Mouse (Mus musculus): ENCODE results near the gene 4931409K22Rik.
A peak's percentile ranks its signal among the peaks of the same experiment; 100 is the strongest.

4931409K22Rik gene

GRCm38 (mm10) chr5:24540387-24541143, 16.0 kb downstream of the 4931409K22Rik start, which contains the start of gene Asb10:
Gene Asb10, minus strand, starts transcription at chr5:24540978.
- DNase-seq (ENCODE audit: low read depth, low spot score): no peak

- no peak for DNase-seq (ENCODE audit: low read depth, low spot score)
Measured at GRCm38 (mm10) chr5:24539571-24540296, 16.9 kb downstream of the 4931409K22Rik start.

- DNase-seq (ENCODE audit: low read depth, low spot score): no peak
Measured at GRCm38 (mm10) chr5:24537618-24538017, 19.0 kb downstream of the 4931409K22Rik start.

- DNase-seq (ENCODE audit: low read depth, low spot score): no peak
Measured at GRCm38 (mm10) chr5:24536511-24536910, 20.1 kb downstream of the 4931409K22Rik start.

GRCm38 (mm10) chr5:24535731-24536130, 20.9 kb downstream of the 4931409K22Rik start:
- no peak for DNase-seq (ENCODE audit: low read depth, low spot score)

- peak; percentile 52 for DNase-seq (ENCODE audit: low read depth, low spot score)
Measured at GRCm38 (mm10) chr5:24534292-24534691, 22.3 kb downstream of the 4931409K22Rik start.

- peak; percentile 76 for DNase-seq (ENCODE audit: low read depth, low spot score)
Measured at GRCm38 (mm10) chr5:24533391-24533790, 23.2 kb downstream of the 4931409K22Rik start.

GRCm38 (mm10) chr5:24530042-24530689, 26.4 kb downstream of the 4931409K22Rik start:
- peak; percentile 93 for DNase-seq (ENCODE audit: low read depth, low spot score)

GRCm38 (mm10) chr5:24527780-24528179, 28.8 kb downstream of the 4931409K22Rik start:
- DNase-seq (ENCODE audit: low read depth, low spot score): no peak

GRCm38 (mm10) chr5:24526889-24527230, 29.7 kb downstream of the 4931409K22Rik start, which contains the start of gene Gbx1:
Gene Gbx1, minus strand, starts transcription at chr5:24527202.
- peak; percentile 44 for DNase-seq (ENCODE audit: low read depth, low spot score)

- no peak for DNase-seq (ENCODE audit: low read depth, low spot score)
Measured at GRCm38 (mm10) chr5:24526190-24526888, 30.3 kb downstream of the 4931409K22Rik start.

- DNase-seq (ENCODE audit: low read depth, low spot score): no peak
Measured at GRCm38 (mm10) chr5:24525360-24526189, 31.0 kb downstream of the 4931409K22Rik start.

GRCm38 (mm10) chr5:24524522-24524921, 32.1 kb downstream of the 4931409K22Rik start:
- DNase-seq (ENCODE audit: low read depth, low spot score): no peak

- DNase-seq (ENCODE audit: low read depth, low spot score): peak; percentile 61
Measured at GRCm38 (mm10) chr5:24523806-24524205, 32.8 kb downstream of the 4931409K22Rik start.

GRCm38 (mm10) chr5:24521366-24521765, 35.2 kb downstream of the 4931409K22Rik start:
- no peak for DNase-seq (ENCODE audit: low read depth, low spot score)

- peak; percentile 92 for DNase-seq (ENCODE audit: low read depth, low spot score)
Measured at GRCm38 (mm10) chr5:24512271-24512670, 44.3 kb downstream of the 4931409K22Rik start.

GRCm38 (mm10) chr5:24510635-24511034, 46.0 kb downstream of the 4931409K22Rik start:
- DNase-seq (ENCODE audit: low read depth, low spot score): peak; percentile 71

GRCm38 (mm10) chr5:24508406-24508805, 48.2 kb downstream of the 4931409K22Rik start:
- peak; percentile 83 for DNase-seq (ENCODE audit: low read depth, low spot score)

GRCm38 (mm10) chr5:24505513-24505912, 51.1 kb downstream of the 4931409K22Rik start:
- DNase-seq (ENCODE audit: low read depth, low spot score): no peak

- no peak for DNase-seq (ENCODE audit: low read depth, low spot score)
Measured at GRCm38 (mm10) chr5:24502786-24503185, 53.8 kb downstream of the 4931409K22Rik start.

GRCm38 (mm10) chr5:24500851-24501250, 55.8 kb downstream of the 4931409K22Rik start:
- DNase-seq (ENCODE audit: low read depth, low spot score): no peak
